Mouse (Mus musculus): Measurements from ENCODE around the gene Lrp10. TPM values are rescaled to one million over a fixed set of nuclear protein-coding genes. Genes with fewer than 3 reads are reported as not detected.

Lrp10 gene
- polyA plus RNA-seq, 1 experiment = 48.6 TPM

GRCm38 (mm10) chr14:54485899-54486298, 22.0 kb downstream of the Lrp10 start:
- Histone ChIP-seq H3K27ac (ENCODE audit: insufficient read depth, low read length) (no peak overlapping the region), H3K27me3 (ENCODE audit: control insufficient read depth, insufficient read depth, low read length) (no peaks in the 10 kb centered on the region), H3K4me1 (ENCODE audit: control insufficient read depth, insufficient read depth, low read length) (no peaks in the 10 kb centered on the region), H3K4me3 (replicated peaks; ENCODE audit: insufficient read depth, low read depth, low read length) (no peak overlapping the region)
- DNase-seq = no peak
- TF ChIP-seq CTCF (IDR thresholded peaks at IDR 0.05; ENCODE audit: borderline replicate concordance, insufficient read depth, low read depth, low read length) (no peak), POLR2A (IDR thresholded peaks at IDR 0.05; ENCODE audit: borderline replicate concordance, insufficient read depth, low read length) (no peak)
- 93% methylated on average over 7 of the region's 7 CpGs for WGBS

DNA sequence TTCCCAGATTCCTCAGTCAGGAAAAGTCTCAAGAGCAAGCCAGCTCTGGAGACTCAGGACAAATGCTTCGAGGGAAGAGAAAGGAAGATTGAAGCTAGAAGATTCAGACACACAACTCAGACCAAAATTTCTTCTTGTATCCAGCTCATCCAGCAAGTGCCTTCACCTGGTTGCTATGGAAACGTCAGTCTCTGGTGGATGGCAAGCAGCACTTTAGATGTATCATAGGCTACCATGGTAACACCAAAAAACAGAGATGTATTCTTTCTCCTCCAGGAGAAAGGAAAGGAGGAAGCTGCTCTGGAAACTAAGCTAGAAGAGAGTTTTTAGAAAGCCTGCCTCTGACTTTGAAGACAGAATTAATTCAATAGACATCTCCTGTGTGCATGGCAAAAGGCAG, 23.8 kb downstream of the Lrp10 start:
- no peaks in the 10 kb centered on the region for H3K4me1 ChIP-seq (ENCODE audit: control insufficient read depth, insufficient read depth, low read length)
- DNase-seq = no peak
- no peak overlapping the region for H3K27ac ChIP-seq (ENCODE audit: insufficient read depth, low read length)
- 66% methylated on average over 2 of the region's 2 CpGs for WGBS
- TF ChIP-seq CTCF (IDR thresholded peaks at IDR 0.05; ENCODE audit: borderline replicate concordance, insufficient read depth, low read depth, low read length) = no peak
- TF ChIP-seq POLR2A (IDR thresholded peaks at IDR 0.05; ENCODE audit: borderline replicate concordance, insufficient read depth, low read length) = no peak
- no peak overlapping the region for H3K4me3 ChIP-seq (replicated peaks; ENCODE audit: insufficient read depth, low read depth, low read length)
- no peaks in the 10 kb centered on the region for H3K27me3 ChIP-seq (ENCODE audit: control insufficient read depth, insufficient read depth, low read length)

DNA sequence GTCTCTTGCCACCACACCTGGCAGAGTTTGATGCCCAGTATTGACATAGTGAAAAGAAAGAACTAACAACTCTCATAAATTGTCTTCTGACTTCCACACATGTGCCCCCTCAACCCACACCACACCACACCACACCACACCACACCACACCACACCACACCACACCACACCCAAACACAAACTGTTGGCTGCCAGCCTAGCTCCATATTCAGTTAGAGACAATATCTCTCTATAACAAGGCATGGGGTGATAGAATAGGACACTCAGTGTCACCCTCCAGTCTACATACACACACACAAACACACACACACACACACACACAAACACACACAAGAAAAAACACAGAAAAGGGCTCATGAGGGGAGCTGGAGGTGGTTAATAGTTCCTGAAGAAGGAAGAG, 24.4 kb downstream of the Lrp10 start:
- DNase-seq = no peak
- H3K4me1 ChIP-seq (ENCODE audit: control insufficient read depth, insufficient read depth, low read length) = no peaks in the 10 kb centered on the region

DNA sequence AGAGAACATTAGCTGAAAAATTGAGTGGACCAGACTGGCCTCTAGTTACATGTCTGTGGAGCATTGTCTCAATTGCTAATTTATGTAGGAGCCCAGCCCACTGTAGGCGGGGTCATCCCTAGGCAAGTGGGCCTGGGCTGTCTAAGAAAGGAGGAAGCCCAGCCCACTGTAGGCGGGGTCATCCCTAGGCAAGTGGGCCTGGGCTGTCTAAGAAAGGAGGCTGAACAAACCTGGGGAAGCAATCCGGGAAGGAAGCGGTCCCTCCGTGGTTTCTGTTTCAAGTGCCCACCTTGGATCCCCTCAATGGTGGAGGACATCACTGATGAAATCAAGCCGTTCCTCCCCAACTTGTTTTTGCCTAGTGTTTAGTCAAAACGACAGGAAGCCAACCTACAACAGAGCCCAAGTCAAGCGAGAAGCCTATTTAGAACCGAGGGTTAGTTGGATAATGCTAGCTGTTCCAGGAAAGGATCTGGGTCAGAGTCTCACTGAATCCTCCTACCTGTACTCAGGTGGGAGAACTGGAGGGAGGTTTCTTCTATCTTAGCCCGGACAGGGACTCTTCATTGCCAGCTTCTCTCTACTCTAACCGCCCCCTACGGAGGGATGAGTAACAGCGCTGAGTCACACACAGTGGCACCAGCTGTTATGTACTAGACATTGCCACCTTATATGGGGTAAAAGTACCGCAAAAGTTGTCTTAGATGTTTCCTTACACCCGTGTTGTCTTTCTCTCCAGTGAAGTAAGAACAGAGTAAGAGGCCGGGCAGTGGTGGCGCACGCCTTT, 28.6 kb downstream of the Lrp10 start:
- TF ChIP-seq CTCF (IDR thresholded peaks at IDR 0.05; ENCODE audit: borderline replicate concordance, insufficient read depth, low read depth, low read length) = no peak
- TF ChIP-seq POLR2A (IDR thresholded peaks at IDR 0.05; ENCODE audit: borderline replicate concordance, insufficient read depth, low read length) = no peak
- 67% methylated on average over 18 of the region's 18 CpGs for WGBS
- Histone ChIP-seq H3K4me1 (ENCODE audit: control insufficient read depth, insufficient read depth, low read length) (no peaks in the 10 kb centered on the region), H3K27me3 (ENCODE audit: control insufficient read depth, insufficient read depth, low read length) (no peaks in the 10 kb centered on the region), H3K4me3 (replicated peaks; ENCODE audit: insufficient read depth, low read depth, low read length) (no peak overlapping the region), H3K27ac (ENCODE audit: insufficient read depth, low read length) (no peak overlapping the region)
- no peak for DNase-seq

More for the DNA sequence above, 24.4 kb downstream of the Lrp10 start:
- TF ChIP-seq POLR2A (IDR thresholded peaks at IDR 0.05; ENCODE audit: borderline replicate concordance, insufficient read depth, low read length) (no peak), CTCF (IDR thresholded peaks at IDR 0.05; ENCODE audit: borderline replicate concordance, insufficient read depth, low read depth, low read length) (no peak)
- H3K27ac ChIP-seq (ENCODE audit: insufficient read depth, low read length) = no peak overlapping the region
- H3K4me3 ChIP-seq (replicated peaks; ENCODE audit: insufficient read depth, low read depth, low read length) = no peak overlapping the region
- no peaks in the 10 kb centered on the region for H3K27me3 ChIP-seq (ENCODE audit: control insufficient read depth, insufficient read depth, low read length)

DNA sequence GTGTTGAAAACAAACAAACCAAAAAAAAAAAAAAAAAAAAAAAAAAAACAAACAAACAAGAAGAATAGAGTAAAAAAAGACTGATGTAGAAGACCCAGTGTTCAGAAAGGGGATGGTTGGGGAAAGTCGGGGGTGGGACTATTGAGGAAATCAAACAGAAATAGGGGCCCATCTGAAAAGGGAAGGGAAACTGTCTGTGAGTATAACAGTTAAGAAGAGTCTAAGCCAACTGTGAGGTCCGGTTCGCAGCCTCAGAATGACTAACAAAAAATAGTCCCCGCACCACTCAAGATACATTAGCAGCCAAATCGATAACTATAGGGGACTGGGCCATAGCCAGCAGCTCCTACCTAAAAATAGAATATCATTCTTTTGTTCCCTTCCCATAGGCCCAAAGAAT, 29.3 kb downstream of the Lrp10 start:
- no peak for TF ChIP-seq CTCF (IDR thresholded peaks at IDR 0.05; ENCODE audit: borderline replicate concordance, insufficient read depth, low read depth, low read length)
- WGBS = 92% methylated on average over 5 of the region's 5 CpGs
- DNase-seq = no peak
- no peak overlapping the region for H3K4me3 ChIP-seq (replicated peaks; ENCODE audit: insufficient read depth, low read depth, low read length)
- H3K4me1 ChIP-seq (ENCODE audit: control insufficient read depth, insufficient read depth, low read length) = no peaks in the 10 kb centered on the region
- H3K27ac ChIP-seq (ENCODE audit: insufficient read depth, low read length) = no peak overlapping the region
- no peaks in the 10 kb centered on the region for H3K27me3 ChIP-seq (ENCODE audit: control insufficient read depth, insufficient read depth, low read length)

DNA sequence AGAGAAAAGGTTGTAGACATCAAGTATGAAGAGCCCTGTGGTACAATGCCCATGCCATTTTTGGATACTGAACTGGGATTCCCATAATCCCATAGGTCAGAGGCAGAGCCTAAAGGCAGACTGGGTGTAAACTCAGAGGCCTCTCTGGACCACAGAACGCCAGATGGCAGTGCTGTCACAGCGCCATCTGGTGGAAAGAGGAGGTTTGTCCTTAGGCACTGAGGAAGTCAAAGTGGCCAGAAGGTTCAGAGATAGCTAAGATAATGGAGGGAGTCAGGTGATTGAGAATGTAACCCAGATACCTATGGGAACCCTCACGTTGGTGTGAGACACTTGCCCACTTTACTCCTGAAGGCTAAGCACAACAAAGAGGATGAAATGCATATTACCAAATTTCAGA, 30.3 kb downstream of the Lrp10 start:
- no peak overlapping the region for H3K4me3 ChIP-seq (replicated peaks; ENCODE audit: insufficient read depth, low read depth, low read length)
- WGBS = 3% methylated on average over 3 of the region's 3 CpGs
- TF ChIP-seq CTCF (IDR thresholded peaks at IDR 0.05; ENCODE audit: borderline replicate concordance, insufficient read depth, low read depth, low read length) (peak; percentile 83), POLR2A (IDR thresholded peaks at IDR 0.05; ENCODE audit: borderline replicate concordance, insufficient read depth, low read length) (no peak)
- no peaks in the 10 kb centered on the region for H3K4me1 ChIP-seq (ENCODE audit: control insufficient read depth, insufficient read depth, low read length)
- DNase-seq = peak; percentile 69 to 76
- H3K27ac ChIP-seq (ENCODE audit: insufficient read depth, low read length) = no peak overlapping the region
- H3K27me3 ChIP-seq (ENCODE audit: control insufficient read depth, insufficient read depth, low read length) = no peaks in the 10 kb centered on the region

GRCm38 (mm10) chr14:54496706-54497105, 32.8 kb downstream of the Lrp10 start:
- TF ChIP-seq POLR2A (IDR thresholded peaks at IDR 0.05; ENCODE audit: borderline replicate concordance, insufficient read depth, low read length) (no peak), CTCF (IDR thresholded peaks at IDR 0.05; ENCODE audit: borderline replicate concordance, insufficient read depth, low read depth, low read length) (no peak)
- no peaks in the 10 kb centered on the region for H3K4me1 ChIP-seq (ENCODE audit: control insufficient read depth, insufficient read depth, low read length)
- H3K27me3 ChIP-seq (ENCODE audit: control insufficient read depth, insufficient read depth, low read length) = no peaks in the 10 kb centered on the region
- H3K27ac ChIP-seq (ENCODE audit: insufficient read depth, low read length) = no peak overlapping the region
- 67% methylated on average over 14 of the region's 14 CpGs for WGBS
- H3K4me3 ChIP-seq (replicated peaks; ENCODE audit: insufficient read depth, low read depth, low read length) = no peak overlapping the region
- DNase-seq = no peak

GRCm38 (mm10) chr14:54499330-54499729, 35.4 kb downstream of the Lrp10 start:
- Histone ChIP-seq H3K4me3 (replicated peaks; ENCODE audit: insufficient read depth, low read depth, low read length) (no peak overlapping the region), H3K27ac (ENCODE audit: insufficient read depth, low read length) (no peak overlapping the region), H3K27me3 (ENCODE audit: control insufficient read depth, insufficient read depth, low read length) (no peaks in the 10 kb centered on the region), H3K4me1 (ENCODE audit: control insufficient read depth, insufficient read depth, low read length) (no peaks in the 10 kb centered on the region)
- WGBS = 75% methylated on average over 2 of the region's 2 CpGs
- TF ChIP-seq CTCF (IDR thresholded peaks at IDR 0.05; ENCODE audit: borderline replicate concordance, insufficient read depth, low read depth, low read length) (no peak), POLR2A (IDR thresholded peaks at IDR 0.05; ENCODE audit: borderline replicate concordance, insufficient read depth, low read length) (no peak)
- no peak for DNase-seq
